Mouse (Mus musculus) induced T-regulatory cell, adult 2 months (primary cell): ENCODE results near the gene Hist2h2ac.
"Not testable (repeated sequence)": the region's sequence is repeated elsewhere in the genome, so short reads cannot be mapped to it uniquely, and the experiment has no call there.

Experiments
- DNase-seq: peaks from one replicate; pipeline ENCODE4 v3.0.0-alpha.2; 2012; ENCODE audit warnings: low read depth

The Hist2h2ac gene

GRCm38 (mm10) chr3:96249034-96249345 is 28.3 kb upstream of the Hist2h2ac start:
- no peak for DNase-seq

- DNase-seq = peak; percentile 22
Measured at GRCm38 (mm10) chr3:96248141-96249033, 27.7 kb upstream of the Hist2h2ac start.

GRCm38 (mm10) chr3:96247356-96248140 is 26.9 kb upstream of the Hist2h2ac start:
- peak; percentile 52 for DNase-seq

DNA sequence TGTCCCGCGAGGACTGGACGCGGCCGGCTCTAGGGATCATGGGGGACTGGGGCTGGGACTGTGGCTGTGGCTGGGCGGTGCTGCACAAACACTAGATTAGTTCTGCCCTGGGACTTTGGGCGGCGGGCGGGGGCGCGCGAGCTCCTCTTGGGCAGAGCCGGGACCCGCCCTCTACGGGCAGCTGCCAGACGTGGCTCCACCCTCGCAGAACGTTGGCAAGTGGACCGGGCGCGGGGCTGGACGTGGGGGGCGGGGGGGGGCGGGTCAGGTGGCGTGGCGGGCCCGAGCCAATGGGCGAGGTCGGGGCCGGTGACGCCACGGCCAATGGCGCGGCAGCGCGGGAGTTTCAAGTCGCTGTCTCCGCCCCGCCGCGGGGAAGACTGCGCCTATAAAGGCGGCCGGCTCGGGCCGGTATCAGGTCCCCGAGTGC is 25.8 kb upstream of the Hist2h2ac start, which contains the start of gene Hist2h3c1:
TSS of gene Hist2h3c1 (plus strand) at position 259 of the 430 bp plus-strand sequence.
- not testable (repeated sequence) for DNase-seq

- not testable (repeated sequence) for DNase-seq
Measured at GRCm38 (mm10) chr3:96246018-96246417, 25.3 kb upstream of the Hist2h2ac start.

- peak; percentile 89 for DNase-seq
Measured at GRCm38 (mm10) chr3:96245003-96245886, 24.6 kb upstream of the Hist2h2ac start, which contains the start of gene Hist2h2aa1. Gene Hist2h2aa1 (plus strand): TSS chr3:96245497.

DNA sequence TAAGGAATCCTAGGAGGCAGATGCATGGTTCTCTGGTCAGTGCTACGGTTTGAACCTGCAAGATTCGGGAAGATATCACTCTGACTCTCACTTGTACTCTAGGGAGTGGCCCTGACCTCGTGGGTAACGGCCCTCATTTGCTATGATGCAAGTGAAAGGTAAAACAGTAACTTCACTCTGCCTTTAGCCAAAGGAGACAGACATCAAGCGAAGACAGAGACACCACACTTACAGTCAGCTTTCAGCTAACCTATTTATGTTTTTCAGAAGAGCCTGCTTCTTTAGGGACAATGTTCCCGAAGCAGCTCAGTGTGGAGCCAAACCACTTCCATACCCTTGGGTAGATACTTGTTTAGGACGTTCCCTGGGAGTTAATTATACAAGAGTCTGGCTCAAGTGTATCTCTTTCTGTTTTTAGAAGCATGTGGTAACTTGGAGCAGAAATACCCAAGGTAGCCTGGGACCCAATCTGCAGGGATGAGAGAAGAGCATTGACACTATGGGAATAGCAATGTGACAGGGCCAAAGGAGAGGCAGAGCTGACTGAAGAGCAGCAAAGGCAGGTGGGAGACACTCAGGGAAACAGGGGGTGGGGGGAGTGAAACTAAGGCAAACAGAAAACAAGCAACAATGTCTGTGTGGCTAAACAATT is 23.4 kb upstream of the Hist2h2ac start:
- peak; percentile 35 for DNase-seq

DNA sequence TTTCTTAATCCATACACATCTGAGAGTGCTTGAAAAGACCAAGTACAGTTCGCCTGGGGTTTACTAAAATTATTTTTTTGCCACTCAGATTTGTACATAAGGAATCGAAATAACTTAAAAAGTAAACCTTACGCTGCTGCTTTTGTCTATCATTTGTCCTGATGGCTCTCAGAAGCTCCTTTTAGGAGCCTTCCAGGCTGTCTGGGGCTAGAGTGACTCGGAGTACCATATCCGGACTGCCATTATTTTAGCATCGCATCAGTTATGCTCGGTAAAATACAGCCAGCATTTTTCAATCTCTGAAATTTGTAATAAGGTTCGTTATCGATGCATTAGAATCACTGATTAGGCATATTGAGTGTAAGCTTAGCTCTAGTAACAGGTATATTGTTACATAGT is 20.1 kb upstream of the Hist2h2ac start:
- no peak for DNase-seq

DNA sequence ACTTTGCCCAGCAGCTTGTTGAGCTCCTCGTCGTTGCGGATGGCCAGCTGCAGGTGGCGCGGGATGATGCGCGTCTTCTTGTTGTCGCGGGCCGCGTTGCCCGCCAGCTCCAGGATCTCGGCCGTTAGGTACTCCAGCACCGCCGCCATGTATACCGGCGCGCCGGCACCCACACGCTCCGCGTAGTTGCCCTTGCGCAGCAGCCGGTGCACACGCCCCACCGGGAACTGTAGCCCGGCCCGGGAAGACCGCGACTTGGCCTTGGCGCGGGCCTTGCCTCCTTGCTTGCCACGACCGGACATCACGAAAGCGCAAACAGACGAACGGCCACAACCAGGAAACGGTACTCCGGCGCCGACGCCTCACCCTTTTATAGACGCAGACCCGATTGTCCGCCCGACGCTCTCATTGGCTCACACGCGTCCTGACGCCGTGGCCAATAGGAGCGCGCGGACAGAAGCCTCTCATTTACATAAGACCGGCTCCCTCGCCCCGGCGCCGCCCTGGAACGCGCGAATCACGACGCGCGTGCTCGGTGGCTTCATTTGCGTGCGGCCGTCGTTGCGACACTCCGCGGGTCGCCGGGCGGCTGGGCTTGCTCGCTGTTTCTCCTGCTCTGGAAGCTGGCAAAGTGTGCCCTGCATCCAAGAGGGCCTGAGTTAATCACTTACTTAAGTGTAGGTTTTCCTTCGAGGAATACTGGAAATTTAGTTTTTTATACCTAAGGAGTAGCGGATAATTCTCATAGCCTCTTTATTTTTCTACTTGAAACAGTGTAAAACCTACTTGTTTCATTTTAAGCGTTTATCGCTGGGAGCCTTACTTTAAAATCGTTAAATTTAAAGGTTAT is 19.5 kb upstream of the Hist2h2ac start, which contains the start of gene Hist2h2aa2:
TSS of gene Hist2h2aa2 (minus strand) at position 328 of the 850 bp plus-strand sequence.
- peak; percentile 75 for DNase-seq

DNA sequence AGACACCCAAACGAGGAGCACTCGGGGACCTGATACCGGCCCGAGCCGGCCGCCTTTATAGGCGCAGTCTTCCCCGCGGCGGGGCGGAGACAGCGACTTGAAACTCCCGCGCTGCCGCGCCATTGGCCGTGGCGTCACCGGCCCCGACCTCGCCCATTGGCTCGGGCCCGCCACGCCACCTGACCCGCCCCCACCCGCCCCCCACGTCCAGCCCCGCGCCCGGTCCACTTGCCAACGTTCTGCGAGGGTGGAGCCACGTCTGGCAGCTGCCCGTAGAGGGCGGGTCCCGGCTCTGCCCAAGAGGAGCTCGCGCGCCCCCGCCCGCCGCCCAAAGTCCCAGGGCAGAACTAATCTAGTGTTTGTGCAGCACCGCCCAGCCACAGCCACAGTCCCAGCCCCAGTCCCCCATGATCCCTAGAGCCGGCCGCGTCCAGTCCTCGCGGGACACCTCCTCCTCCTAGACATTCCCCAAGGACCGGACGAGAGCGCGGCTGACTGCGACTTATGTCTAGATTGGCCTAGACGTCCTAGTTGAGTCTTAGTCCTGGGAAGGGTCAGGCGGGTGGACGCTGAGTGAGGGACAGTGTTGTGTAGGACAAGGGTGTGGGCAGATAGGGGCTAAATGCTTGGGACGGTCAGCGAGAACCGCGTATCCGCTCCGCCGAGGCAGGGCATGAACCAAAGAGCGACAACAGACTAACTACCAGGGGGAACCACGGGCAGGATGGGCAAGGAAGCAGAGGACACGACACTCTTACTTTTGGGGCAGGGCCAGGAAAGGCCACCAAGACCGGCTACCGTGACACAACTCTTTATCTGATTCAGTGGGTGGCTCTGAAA is 18.5 kb upstream of the Hist2h2ac start, which contains the start of gene Hist2h3c2:
TSS of gene Hist2h3c2 (minus strand) at position 174 of the 840 bp plus-strand sequence.
- DNase-seq = not testable (repeated sequence)

DNA sequence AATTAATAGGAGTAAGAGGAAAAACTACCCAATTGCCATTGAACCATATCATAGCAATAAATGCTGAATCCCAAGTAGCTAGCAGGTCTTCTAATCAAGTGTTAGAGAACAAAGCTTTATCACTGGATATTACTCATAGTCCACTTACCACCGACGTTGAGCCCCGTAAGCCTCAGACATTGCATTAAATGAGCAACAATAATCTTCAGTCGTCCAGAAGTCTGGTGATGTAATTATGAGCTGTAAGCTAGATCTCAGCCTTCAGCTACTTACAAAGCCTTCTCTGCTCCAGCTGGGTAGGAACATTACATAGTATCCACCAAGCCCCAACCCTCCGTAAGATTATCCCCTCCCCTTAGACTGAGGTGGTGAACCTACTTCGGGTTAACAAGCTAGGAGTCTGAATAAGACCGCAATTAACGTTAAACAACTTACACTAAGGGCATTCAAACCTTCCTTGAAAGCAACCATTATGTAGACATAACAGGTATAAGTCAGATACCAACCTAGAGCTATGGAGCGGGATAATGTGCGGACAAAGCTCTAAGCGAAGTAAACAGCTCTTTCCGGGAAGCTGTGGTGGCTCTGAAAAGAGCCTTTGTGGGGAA is 17.3 kb upstream of the Hist2h2ac start:
- DNase-seq = peak; percentile 70

- DNase-seq = peak; percentile 70
Measured at GRCm38 (mm10) chr3:96237335-96237903, 16.7 kb upstream of the Hist2h2ac start.

DNA sequence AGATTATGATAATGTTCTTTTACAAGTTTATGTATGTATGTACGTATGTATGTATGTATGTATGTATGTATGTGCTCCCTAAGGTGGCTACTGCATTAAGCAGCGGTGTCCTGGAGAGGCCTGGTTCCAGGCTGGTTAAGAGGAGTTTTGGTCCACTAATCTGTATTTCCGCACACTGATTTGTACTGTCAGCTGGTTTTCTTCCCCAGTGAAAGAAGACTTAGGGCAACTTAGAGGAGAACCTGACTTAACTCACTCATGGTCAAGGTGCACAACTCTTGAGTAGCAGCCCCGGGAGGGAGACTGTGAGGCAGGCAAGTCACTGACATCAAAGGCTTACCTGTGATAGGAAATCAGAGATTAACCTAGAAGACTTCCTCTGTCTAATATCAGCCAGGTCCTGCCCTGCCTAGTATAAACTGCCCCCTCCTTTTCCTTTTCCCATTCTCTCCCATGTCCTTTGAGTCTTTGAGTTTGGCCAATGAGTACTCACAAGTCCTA is 16.2 kb upstream of the Hist2h2ac start:
- no peak for DNase-seq

GRCm38 (mm10) chr3:96235836-96236235 is 15.2 kb upstream of the Hist2h2ac start:
- no peak for DNase-seq

DNA sequence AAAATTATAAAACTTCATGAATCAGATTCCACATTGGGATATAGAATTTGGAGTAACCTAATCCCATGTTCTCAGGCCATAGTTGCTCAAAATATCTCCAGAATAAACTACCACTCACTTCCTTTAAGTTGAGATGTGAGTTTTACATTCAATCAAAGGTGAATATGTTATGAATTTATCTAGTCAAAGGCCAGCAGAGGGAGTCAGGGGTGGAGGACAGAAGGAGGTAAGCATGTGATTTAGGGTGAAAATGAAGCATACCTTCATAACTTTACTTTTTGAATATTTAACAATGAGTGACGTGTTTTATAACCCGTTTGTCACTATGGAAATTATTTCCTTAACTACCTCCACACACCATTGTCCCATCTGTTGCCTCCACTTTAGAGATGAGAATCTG is 14.2 kb upstream of the Hist2h2ac start:
- peak; percentile 58 for DNase-seq

GRCm38 (mm10) chr3:96231758-96232120 is 11.1 kb upstream of the Hist2h2ac start:
- no peak for DNase-seq

DNA sequence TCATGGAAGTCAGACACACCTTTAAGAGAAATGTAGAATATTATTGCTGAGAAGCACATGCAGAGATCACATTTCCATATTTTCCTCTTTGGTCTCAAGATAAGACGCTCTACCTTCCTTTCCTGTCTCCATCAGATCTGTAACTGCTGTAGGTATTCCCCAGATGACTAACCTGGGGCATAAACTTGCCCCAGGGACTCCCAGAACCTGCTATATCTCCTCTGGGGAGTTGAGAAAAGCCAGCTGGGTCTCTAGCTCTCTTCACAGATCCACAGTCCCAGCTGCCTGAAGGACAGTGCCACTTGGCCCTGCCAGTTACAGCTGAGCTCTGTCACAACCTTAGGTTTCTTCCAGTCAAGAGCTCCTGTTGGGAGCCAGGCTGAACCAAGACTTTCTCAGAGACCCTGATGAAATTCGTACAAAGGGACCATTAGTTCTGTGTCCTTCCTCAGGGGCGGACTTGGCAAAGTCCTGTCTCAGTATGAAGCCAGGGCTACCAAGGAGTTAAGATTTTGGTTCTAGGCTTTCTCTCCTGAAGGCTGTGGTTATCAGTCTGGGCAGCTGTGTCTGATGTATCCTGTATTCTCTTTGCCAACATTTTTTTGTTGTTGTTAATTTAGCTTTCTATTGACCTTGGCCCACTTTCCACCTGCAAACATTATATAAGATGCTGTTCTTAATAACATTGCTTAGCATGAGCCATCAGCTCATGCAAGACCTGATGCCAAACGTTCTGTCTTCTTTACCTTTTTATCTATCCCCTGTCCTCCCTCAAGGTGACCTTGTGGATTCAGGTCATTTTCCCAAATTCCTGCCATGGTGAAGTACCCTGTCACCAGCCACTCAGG is 10.5 kb upstream of the Hist2h2ac start:
- no peak for DNase-seq
